Mouse (Mus musculus): ENCODE results near the gene Gdpd3. TPM values are rescaled to one million over a fixed set of nuclear protein-coding genes. Genes with fewer than 3 reads are reported as not detected.

The Gdpd3 gene
- polyA plus RNA-seq, 1 experiment from 2014 or later = 0.97 TPM

DNA sequence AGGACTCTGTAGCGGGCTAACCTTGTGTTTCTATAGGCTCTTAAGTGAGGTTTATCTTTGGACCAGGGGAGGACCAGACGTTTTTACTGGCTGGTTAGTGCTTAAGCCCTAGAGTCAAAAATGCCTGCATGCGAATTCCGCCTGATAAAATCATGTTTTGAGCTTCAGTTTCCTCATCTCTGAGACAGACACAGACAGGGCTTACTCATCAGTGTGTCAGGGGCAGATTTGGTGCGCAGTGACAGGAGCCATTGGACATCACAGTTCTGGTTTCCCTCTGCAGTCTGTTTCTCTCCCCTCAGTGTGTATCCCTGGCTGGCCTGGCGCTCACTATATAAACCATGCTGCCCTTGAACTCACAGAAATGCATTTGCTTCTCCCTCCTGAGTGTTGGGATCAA lies 37.0 kb downstream of the Gdpd3 start:
- peaks cover 2% of the 10 kb centered on the region; the same call in 1 of the 2 replicates for H3K36me3 ChIP-seq (ENCODE audit: control insufficient read depth, insufficient read depth, low read length)
- DNase-seq (ENCODE audit: low spot score) = no peak

DNA sequence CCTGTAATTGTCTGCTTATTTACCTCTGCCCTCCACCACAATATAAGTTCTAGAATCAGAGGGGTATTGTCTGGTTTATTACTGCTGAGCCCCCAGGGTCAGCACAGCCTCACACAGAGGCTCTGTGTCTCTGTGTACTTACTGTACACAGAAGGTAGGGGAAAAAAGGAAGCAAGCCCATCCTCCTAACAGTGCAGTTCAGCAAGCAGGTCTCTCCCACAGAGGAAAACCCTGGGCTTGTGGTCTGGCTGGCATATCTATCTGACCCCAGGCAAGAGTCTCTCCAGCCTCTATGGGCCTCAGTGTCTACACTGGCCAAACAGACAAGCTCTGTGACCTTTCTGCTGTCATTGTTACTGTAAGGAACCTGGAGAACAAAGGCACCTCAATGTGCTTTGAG lies 37.6 kb downstream of the Gdpd3 start:
- H3K4me3 ChIP-seq (ENCODE audit: low read depth, low read length) = no peak overlapping the region
- no peak overlapping the region for H3K27ac ChIP-seq (ENCODE audit: low read depth, low read length)
- ATAC-seq (ENCODE audit: low FRiP score) = no peak
- no peak for DNase-seq (ENCODE audit: low spot score)
- no peak overlapping the region for H3K4me2 ChIP-seq (replicated peaks; ENCODE audit: low read depth, low read length)
- H3K27me3 ChIP-seq (ENCODE audit: control insufficient read depth, insufficient read depth, low read length) = no peaks in the 10 kb centered on the region
- no peak overlapping the region for H3K9ac ChIP-seq (ENCODE audit: low read depth, low read length)
- H3K9me3 ChIP-seq (ENCODE audit: control insufficient read depth, low read length) = no peaks in the 10 kb centered on the region
- peaks cover 2% of the 10 kb centered on the region; the same call in 1 of the 2 replicates for H3K36me3 ChIP-seq (ENCODE audit: control insufficient read depth, insufficient read depth, low read length)
- peaks cover 9% of the 10 kb centered on the region for H3K4me1 ChIP-seq (replicated peaks; ENCODE audit: control insufficient read depth, insufficient read depth, low read length)

More for the DNA sequence above, 37.0 kb downstream of the Gdpd3 start:
- Histone ChIP-seq H3K27me3 (ENCODE audit: control insufficient read depth, insufficient read depth, low read length) (no peaks in the 10 kb centered on the region), H3K9ac (ENCODE audit: low read depth, low read length) (no peak overlapping the region), H3K4me1 (replicated peaks; ENCODE audit: control insufficient read depth, insufficient read depth, low read length) (peaks cover 6% of the 10 kb centered on the region), H3K4me3 (ENCODE audit: low read depth, low read length) (no peak overlapping the region), H3K27ac (ENCODE audit: low read depth, low read length) (no peak overlapping the region), H3K4me2 (replicated peaks; ENCODE audit: low read depth, low read length) (no peak overlapping the region), H3K9me3 (ENCODE audit: control insufficient read depth, low read length) (no peaks in the 10 kb centered on the region)
- no peak for ATAC-seq (ENCODE audit: low FRiP score)
- 95% methylated on average over 6 of the region's 6 CpGs for WGBS

DNA sequence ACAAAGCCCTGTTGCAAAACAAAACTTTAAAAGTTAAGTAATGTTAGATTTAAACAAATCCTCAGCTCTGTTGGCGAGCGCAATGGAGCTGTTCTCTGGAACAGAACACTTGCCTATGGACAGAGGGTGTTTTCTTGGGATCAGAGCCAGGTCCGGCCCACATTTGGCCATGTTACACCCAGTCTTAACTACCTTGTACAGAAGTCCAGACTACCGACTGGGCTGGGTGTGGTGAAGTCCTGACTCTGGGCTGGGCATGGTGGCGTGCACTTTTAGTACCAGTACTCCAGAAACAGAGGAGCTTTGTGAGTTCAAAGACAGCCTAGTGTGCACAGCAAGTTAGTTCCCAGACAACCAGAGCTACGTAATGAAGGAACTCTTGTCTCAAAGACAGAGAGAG lies 40.8 kb downstream of the Gdpd3 start:
- ATAC-seq (ENCODE audit: low FRiP score) = no peak
- 84% methylated on average over 6 of the region's 6 CpGs for WGBS
- no peak overlapping the region for H3K4me3 ChIP-seq (ENCODE audit: low read depth, low read length)

DNA sequence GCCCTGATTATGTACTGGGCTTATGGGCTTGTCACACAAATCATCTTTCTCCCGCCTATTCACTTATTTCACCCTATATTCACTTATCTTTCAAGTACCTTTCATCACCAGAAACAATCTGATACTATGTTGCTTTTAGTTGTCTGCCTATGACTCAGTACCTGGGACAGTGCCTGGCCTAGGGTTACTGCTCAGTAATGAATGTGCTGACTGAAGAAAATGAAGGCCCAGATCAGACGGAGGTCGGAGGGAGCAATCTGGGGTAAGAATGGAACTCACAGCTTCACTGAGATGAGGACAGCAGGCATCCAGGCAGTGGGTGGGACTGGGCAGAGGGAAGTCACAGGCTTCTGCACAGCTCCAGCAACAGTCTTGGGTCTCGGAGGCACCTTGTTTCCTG lies 41.3 kb downstream of the Gdpd3 start:
- peaks cover 9% of the 10 kb centered on the region for H3K4me1 ChIP-seq (replicated peaks; ENCODE audit: control insufficient read depth, insufficient read depth, low read length)
- ATAC-seq (ENCODE audit: low FRiP score) (no peak), DNase-seq (ENCODE audit: low spot score) (no peak)
- H3K4me2 ChIP-seq (replicated peaks; ENCODE audit: low read depth, low read length) = peak overlapping the region; percentile 85
- peak overlapping the region; percentile 81; the same call in 1 of the 2 replicates for H3K9ac ChIP-seq (ENCODE audit: low read depth, low read length)
- no peaks in the 10 kb centered on the region for H3K9me3 ChIP-seq (ENCODE audit: control insufficient read depth, low read length)
- no peak overlapping the region for H3K27ac ChIP-seq (ENCODE audit: low read depth, low read length)
- no peaks in the 10 kb centered on the region for H3K27me3 ChIP-seq (ENCODE audit: control insufficient read depth, insufficient read depth, low read length)
- no peak overlapping the region for H3K4me3 ChIP-seq (ENCODE audit: low read depth, low read length)
- peaks cover 2% of the 10 kb centered on the region; the same call in 1 of the 2 replicates for H3K36me3 ChIP-seq (ENCODE audit: control insufficient read depth, insufficient read depth, low read length)
- whole genome bisulfite sequencing = 66% methylated on average over 4 of the region's 4 CpGs

More for the DNA sequence above, 40.8 kb downstream of the Gdpd3 start:
- DNase-seq (ENCODE audit: low spot score) = no peak
- no peak overlapping the region for H3K27ac ChIP-seq (ENCODE audit: low read depth, low read length)
- H3K4me2 ChIP-seq (replicated peaks; ENCODE audit: low read depth, low read length) = no peak overlapping the region
- H3K4me1 ChIP-seq (replicated peaks; ENCODE audit: control insufficient read depth, insufficient read depth, low read length) = peaks cover 9% of the 10 kb centered on the region
- H3K9ac ChIP-seq (ENCODE audit: low read depth, low read length) = no peak overlapping the region
- H3K27me3 ChIP-seq (ENCODE audit: control insufficient read depth, insufficient read depth, low read length) = no peaks in the 10 kb centered on the region
- H3K9me3 ChIP-seq (ENCODE audit: control insufficient read depth, low read length) = no peaks in the 10 kb centered on the region
- H3K36me3 ChIP-seq (ENCODE audit: control insufficient read depth, insufficient read depth, low read length) = peaks cover 2% of the 10 kb centered on the region; the same call in 1 of the 2 replicates

DNA sequence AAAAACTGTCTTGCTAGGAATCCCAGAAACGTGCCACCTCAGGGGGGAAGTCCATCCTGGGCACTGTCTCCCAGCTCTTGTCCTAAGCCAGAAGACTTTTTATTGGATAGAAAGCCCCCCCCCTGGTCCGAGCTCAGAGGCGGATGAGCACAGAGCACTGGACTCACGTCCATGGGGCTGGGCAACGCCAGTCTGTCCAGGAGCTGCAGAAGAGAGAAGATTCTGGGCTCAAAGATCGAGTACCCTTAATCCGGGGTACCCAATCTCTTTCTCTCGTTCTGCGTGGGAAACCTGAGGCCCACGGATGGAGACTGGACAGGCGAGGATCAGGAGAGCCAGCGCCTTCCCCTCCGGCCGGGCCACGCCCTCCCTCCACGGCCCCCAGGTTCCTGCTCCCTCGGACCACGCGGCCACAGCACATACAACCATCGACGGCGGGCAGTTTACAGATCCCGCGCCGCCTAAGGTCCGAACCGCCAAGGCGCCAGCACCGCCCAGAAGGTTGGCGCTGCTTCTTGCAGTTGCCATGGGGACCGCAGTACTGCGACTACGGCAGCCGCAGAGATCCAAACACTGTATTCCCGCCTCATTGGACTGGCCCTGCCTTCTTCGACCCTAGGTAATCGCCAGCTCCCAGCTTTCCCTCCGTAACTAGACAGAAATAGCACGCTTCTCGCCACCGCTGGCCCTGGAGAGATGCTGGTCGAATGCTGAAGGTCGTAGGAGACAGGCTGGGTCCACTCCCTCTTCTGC lies 42.7 kb downstream of the Gdpd3 start:
- Histone ChIP-seq H3K4me3 (ENCODE audit: low read depth, low read length) (peak overlapping the region; percentile 60), H3K27me3 (ENCODE audit: control insufficient read depth, insufficient read depth, low read length) (no peaks in the 10 kb centered on the region), H3K27ac (ENCODE audit: low read depth, low read length) (peak overlapping the region; percentile 58; the same call in 1 of the 2 replicates), H3K9ac (ENCODE audit: low read depth, low read length) (peak overlapping the region; percentile 81), H3K4me1 (replicated peaks; ENCODE audit: control insufficient read depth, insufficient read depth, low read length) (peaks cover 9% of the 10 kb centered on the region), H3K9me3 (ENCODE audit: control insufficient read depth, low read length) (no peaks in the 10 kb centered on the region), H3K36me3 (ENCODE audit: control insufficient read depth, insufficient read depth, low read length) (peaks cover 2% of the 10 kb centered on the region; the same call in 1 of the 2 replicates), H3K4me2 (replicated peaks; ENCODE audit: low read depth, low read length) (peak overlapping the region; percentile 85)
- DNase-seq (ENCODE audit: low spot score) (peak; percentile 88), ATAC-seq (ENCODE audit: low FRiP score) (peak; percentile 93)
- under 1% methylated on average over 39 of the region's 43 CpGs for WGBS

DNA sequence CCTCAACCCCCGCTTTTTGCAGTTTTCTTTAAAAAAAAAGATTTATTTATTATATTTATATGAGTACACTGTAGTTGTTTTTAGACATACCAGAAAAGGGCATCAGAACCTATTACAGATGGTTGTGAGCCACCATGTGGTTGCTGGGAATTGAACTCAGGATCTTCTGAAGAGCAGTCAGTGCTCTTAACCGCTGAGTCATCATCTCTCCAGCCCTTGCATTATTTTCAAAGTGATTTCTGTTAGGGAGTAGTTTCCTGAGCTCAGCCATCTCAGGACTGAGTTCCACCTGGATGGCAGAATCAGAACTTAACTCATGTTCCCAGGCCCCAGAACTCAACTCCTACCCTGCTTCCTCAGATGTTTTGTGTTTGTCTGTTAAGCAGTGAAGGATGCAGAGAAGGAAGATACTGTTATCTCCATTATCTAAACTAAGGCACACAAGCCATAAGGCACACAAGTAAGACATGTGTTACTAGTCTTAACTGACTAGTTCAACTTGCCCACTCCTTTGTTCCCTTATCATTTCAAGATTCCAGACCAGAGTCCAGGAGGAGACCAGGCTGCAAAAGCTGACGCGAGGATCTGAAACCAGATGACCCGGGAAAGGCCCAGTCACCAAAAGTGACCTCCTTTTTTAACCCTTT lies 43.7 kb downstream of the Gdpd3 start:
- Histone ChIP-seq H3K4me3 (ENCODE audit: low read depth, low read length) (no peak overlapping the region), H3K27ac (ENCODE audit: low read depth, low read length) (no peak overlapping the region), H3K4me2 (replicated peaks; ENCODE audit: low read depth, low read length) (peak overlapping the region; percentile 85; the same call in 1 of the 2 replicates), H3K36me3 (ENCODE audit: control insufficient read depth, insufficient read depth, low read length) (peaks cover 2% of the 10 kb centered on the region; the same call in 1 of the 2 replicates), H3K4me1 (replicated peaks; ENCODE audit: control insufficient read depth, insufficient read depth, low read length) (peaks cover 9% of the 10 kb centered on the region), H3K27me3 (ENCODE audit: control insufficient read depth, insufficient read depth, low read length) (no peaks in the 10 kb centered on the region), H3K9me3 (ENCODE audit: control insufficient read depth, low read length) (no peaks in the 10 kb centered on the region), H3K9ac (ENCODE audit: low read depth, low read length) (no peak overlapping the region; the same call in 1 of the 2 replicates)
- DNase-seq (ENCODE audit: low spot score) (no peak), ATAC-seq (ENCODE audit: low FRiP score) (no peak)
- 74% methylated on average over 5 of the region's 5 CpGs for WGBS

DNA sequence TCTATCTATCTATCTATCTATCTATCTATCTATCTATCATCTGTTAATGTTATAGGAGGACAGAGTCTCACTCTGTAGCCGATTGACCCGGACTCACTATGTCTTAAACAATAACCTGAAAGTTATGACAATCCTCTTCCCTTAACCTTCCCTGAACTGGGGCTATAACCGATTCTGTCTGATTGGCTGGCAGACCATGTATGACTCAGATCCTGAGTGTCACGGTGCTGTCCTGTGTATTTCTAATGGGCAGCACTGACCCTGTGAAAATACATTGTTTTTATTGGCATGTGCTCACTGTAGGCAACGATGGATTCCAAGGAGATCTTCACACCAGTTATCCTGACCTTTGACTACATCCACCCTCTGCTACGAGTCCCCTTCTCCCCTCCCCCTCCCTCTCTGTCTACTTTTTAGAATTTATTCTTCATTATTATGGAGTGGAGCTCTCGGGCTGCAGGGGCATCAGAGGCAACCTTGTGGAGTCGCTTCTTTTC lies 49.6 kb downstream of the Gdpd3 start:
- 51% methylated on average over 8 of the region's 8 CpGs for WGBS
- no peaks in the 10 kb centered on the region for H3K9me3 ChIP-seq (ENCODE audit: control insufficient read depth, low read length)
- DNase-seq (ENCODE audit: low spot score) (no peak), ATAC-seq (ENCODE audit: low FRiP score) (no peak)
- H3K4me3 ChIP-seq (ENCODE audit: low read depth, low read length) = no peak overlapping the region
- H3K36me3 ChIP-seq (ENCODE audit: control insufficient read depth, insufficient read depth, low read length) = no peaks in the 10 kb centered on the region
- no peaks in the 10 kb centered on the region for H3K4me1 ChIP-seq (replicated peaks; ENCODE audit: control insufficient read depth, insufficient read depth, low read length)
- H3K4me2 ChIP-seq (replicated peaks; ENCODE audit: low read depth, low read length) = no peak overlapping the region
- H3K27me3 ChIP-seq (ENCODE audit: control insufficient read depth, insufficient read depth, low read length) = no peaks in the 10 kb centered on the region
- H3K9ac ChIP-seq (ENCODE audit: low read depth, low read length) = no peak overlapping the region
- H3K27ac ChIP-seq (ENCODE audit: low read depth, low read length) = no peak overlapping the region

DNA sequence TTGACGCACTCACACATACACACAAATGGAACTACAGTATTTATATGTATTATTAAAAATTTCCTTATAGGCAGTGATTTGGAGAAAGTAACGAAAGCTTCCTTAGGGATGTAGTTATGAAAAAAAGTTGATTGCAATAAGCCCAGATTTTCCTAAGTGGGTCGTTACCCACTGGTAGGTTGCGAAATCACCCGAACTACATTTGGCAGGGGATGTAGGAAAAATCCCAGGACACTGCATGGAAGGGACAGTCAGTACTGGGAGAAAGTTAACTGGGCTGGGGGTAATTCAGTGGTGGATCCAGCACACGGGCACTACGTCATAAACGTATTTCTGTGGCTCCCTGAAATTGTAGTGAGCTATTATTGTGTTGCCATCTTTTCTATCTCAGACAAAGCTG lies 50.4 kb downstream of the Gdpd3 start:
- no peak for ATAC-seq (ENCODE audit: low FRiP score)
- no peak for DNase-seq (ENCODE audit: low spot score)
- no peak overlapping the region for H3K4me2 ChIP-seq (replicated peaks; ENCODE audit: low read depth, low read length)
- no peaks in the 10 kb centered on the region for H3K36me3 ChIP-seq (ENCODE audit: control insufficient read depth, insufficient read depth, low read length)
- H3K4me1 ChIP-seq (replicated peaks; ENCODE audit: control insufficient read depth, insufficient read depth, low read length) = no peaks in the 10 kb centered on the region
- H3K27me3 ChIP-seq (ENCODE audit: control insufficient read depth, insufficient read depth, low read length) = no peaks in the 10 kb centered on the region
- no peaks in the 10 kb centered on the region for H3K9me3 ChIP-seq (ENCODE audit: control insufficient read depth, low read length)
- no peak overlapping the region for H3K4me3 ChIP-seq (ENCODE audit: low read depth, low read length)
- H3K27ac ChIP-seq (ENCODE audit: low read depth, low read length) = no peak overlapping the region
- no peak overlapping the region for H3K9ac ChIP-seq (ENCODE audit: low read depth, low read length)
- WGBS = 89% methylated on average over 8 of the region's 8 CpGs

Data from hindbrain, embryonic 11.5 days (tissue).